Mouse (Mus musculus) midbrain, embryonic 14.5 days (tissue): ENCODE data around the gene Xlr3a. TPM values are rescaled to one million over a fixed set of nuclear protein-coding genes. Genes with fewer than 3 reads are reported as not detected.
"Not testable (repeated sequence)": the region's sequence is repeated elsewhere in the genome, so short reads cannot be mapped to it uniquely, and the experiment has no call there.

Experiments
- ATAC-seq: fragments of 200-750 bp; cut with Nextera tagmentation; 2 replicates; pipeline ENCODE4 v1.8.0; 2017; ENCODE audit warnings: moderate number of reproducible peaks, moderate library complexity; ENCODE audit not compliant: low FRiP score, low TSS enrichment
- DNase-seq: peaks from one replicate; pipeline ENCODE4 v3.0.0-alpha.2; 2015
- H3K27ac ChIP-seq: fragments of 300-500 bp; sonication (generic); replicated peaks from 2 replicates; pipeline ENCODE4 v1.5.1; 2014; ENCODE audit warnings: mild to moderate bottlenecking, low read depth, low read length, moderate library complexity
- H3K27me3 ChIP-seq: fragments of 300-500 bp; sonication (generic); 2 replicates; pipeline ENCODE4 v1.6.1; 2014; ENCODE audit warnings: low read length, control low read depth, mixed read lengths; ENCODE audit not compliant: control insufficient read depth, insufficient read depth
- H3K36me3 ChIP-seq: fragments of 300-500 bp; sonication (generic); 2 replicates; pipeline ENCODE4 v1.6.1; 2014; ENCODE audit warnings: low read length, control low read depth; ENCODE audit not compliant: control insufficient read depth, insufficient read depth
- H3K4me1 ChIP-seq: fragments of 300-500 bp; sonication (generic); 2 replicates; pipeline ENCODE4 v1.6.1; 2014; ENCODE audit warnings: mild to moderate bottlenecking, antibody characterized with exemption, low read length, control low read depth; ENCODE audit not compliant: control insufficient read depth, insufficient read depth
- H3K4me2 ChIP-seq: fragments of 300-500 bp; sonication (generic); 2 replicates; pipeline ENCODE4 v1.6.1; 2014; ENCODE audit warnings: mild to moderate bottlenecking, low read length, moderate library complexity
- H3K4me3 ChIP-seq: fragments of 300-500 bp; sonication (generic); replicated peaks from 2 replicates; pipeline ENCODE4 v1.5.1; 2014; ENCODE audit warnings: low read depth, low read length
- H3K9ac ChIP-seq: fragments of 300-500 bp; sonication (generic); replicated peaks from 2 replicates; pipeline ENCODE4 v1.6.1; 2014; ENCODE audit warnings: mild to moderate bottlenecking, low read length, moderate library complexity
- H3K9me3 ChIP-seq: fragments of 300-500 bp; sonication (generic); 2 replicates; pipeline ENCODE4 v1.6.1; 2016; ENCODE audit warnings: low read length, control low read depth, mixed read lengths; ENCODE audit not compliant: control insufficient read depth
- WGBS: fragments of 180-500 bp; shearing (Covaris S2); extraction: QIAGEN DNeasy Blood & Tissue Kit; methylation state at CpG from one replicate; pipeline ENCODE4 v1.1.7; 2014; 5-methylcytosine and 5-hydroxymethylcytosine counted together
- polyA plus RNA-seq: library from polyadenylated mRNA; unstranded; fragments of >200 nt; fragmentation: Nextera tagmentation; extraction: Ambion mirVana; gene quantifications from 2 replicates; pipeline ENCODE4 v1.2.1, GENCODE M21; 2014

The Xlr3a gene
- polyA plus RNA-seq: 2.9 and 4.7 TPM in 2 replicates

- not testable (repeated sequence) for H3K27ac ChIP-seq, H3K9me3 ChIP-seq, H3K9ac ChIP-seq, H3K27me3 ChIP-seq, H3K4me3 ChIP-seq, H3K4me2 ChIP-seq, H3K36me3 ChIP-seq, H3K4me1 ChIP-seq, ATAC-seq
- DNase-seq: peak; percentile 8
- 76% methylated on average over 13 of the region's 13 CpGs for WGBS
These were observed at the start of gene Xlr3a for GRCm38 (mm10) chrX:73096941-73097508. Xlr3a (minus strand) TSS chrX:73097095.

DNA sequence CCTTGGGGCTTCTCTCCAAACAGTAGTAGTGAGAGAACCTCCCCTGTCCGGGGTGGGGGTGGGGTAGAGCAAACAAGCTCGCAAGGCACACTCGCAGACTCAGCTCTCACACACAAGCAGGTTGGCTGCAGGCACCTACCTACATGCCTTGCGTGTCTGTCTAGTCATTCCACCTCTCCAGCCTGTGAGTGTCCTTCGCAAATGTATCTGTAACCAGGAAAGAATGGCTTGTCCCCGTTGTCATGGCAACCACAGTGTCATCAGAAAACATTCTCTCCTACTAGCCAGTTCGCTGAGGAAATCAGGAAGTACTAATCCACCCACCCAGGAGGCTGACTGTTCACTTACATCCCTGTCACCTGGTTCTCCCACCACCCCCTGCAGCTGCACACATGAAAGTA lies 46.3 kb upstream of the Xlr3a start:
- not testable (repeated sequence) for H3K4me1 ChIP-seq, H3K9me3 ChIP-seq, H3K4me3 ChIP-seq, H3K9ac ChIP-seq, H3K27ac ChIP-seq, DNase-seq, H3K4me2 ChIP-seq, H3K36me3 ChIP-seq, H3K27me3 ChIP-seq
- peak; percentile 58 for ATAC-seq
- WGBS: no CpG with 5 or more reads among the region's 7 CpGs

GRCm38 (mm10) chrX:73122859-73123829 lies 26.2 kb upstream of the Xlr3a start:
- H3K27ac ChIP-seq, H3K27me3 ChIP-seq, H3K9me3 ChIP-seq, H3K4me3 ChIP-seq, H3K4me1 ChIP-seq, H3K4me2 ChIP-seq, H3K9ac ChIP-seq, H3K36me3 ChIP-seq, DNase-seq: not testable (repeated sequence)
- ATAC-seq: peak; percentile 48; the same call in 1 of the 2 replicates
- no CpG with 5 or more reads among the region's 12 CpGs for WGBS

- no CpG with 5 or more reads among the region's 7 CpGs for WGBS
- H3K4me1 ChIP-seq, H3K9ac ChIP-seq, H3K36me3 ChIP-seq, H3K4me2 ChIP-seq, H3K9me3 ChIP-seq, ATAC-seq, H3K27ac ChIP-seq, DNase-seq, H3K27me3 ChIP-seq, H3K4me3 ChIP-seq: not testable (repeated sequence)
These were observed 19.9 kb upstream of the Xlr3a start, which contains the start of gene Gm14685 for GRCm38 (mm10) chrX:73116747-73117146. Gm14685 (plus strand) TSS chrX:73117047.

- not testable (repeated sequence) for DNase-seq, H3K4me1 ChIP-seq, H3K27me3 ChIP-seq, H3K27ac ChIP-seq, H3K9ac ChIP-seq, H3K9me3 ChIP-seq, H3K4me2 ChIP-seq, H3K36me3 ChIP-seq, ATAC-seq, H3K4me3 ChIP-seq
- WGBS: 83% methylated on average over 18 of the region's 19 CpGs
These were observed 14.4 kb downstream of the Xlr3a start, which contains the start of gene Xlr4a for GRCm38 (mm10) chrX:73082267-73083055. Xlr4a (minus strand) TSS chrX:73082478.

GRCm38 (mm10) chrX:73066765-73067312 lies 30.1 kb downstream of the Xlr3a start:
- H3K36me3 ChIP-seq, H3K4me2 ChIP-seq, H3K9me3 ChIP-seq, H3K4me3 ChIP-seq, H3K9ac ChIP-seq, H3K27me3 ChIP-seq, DNase-seq, ATAC-seq, H3K27ac ChIP-seq, H3K4me1 ChIP-seq: not testable (repeated sequence)
- no CpG with 5 or more reads among the region's 5 CpGs for WGBS

DNA sequence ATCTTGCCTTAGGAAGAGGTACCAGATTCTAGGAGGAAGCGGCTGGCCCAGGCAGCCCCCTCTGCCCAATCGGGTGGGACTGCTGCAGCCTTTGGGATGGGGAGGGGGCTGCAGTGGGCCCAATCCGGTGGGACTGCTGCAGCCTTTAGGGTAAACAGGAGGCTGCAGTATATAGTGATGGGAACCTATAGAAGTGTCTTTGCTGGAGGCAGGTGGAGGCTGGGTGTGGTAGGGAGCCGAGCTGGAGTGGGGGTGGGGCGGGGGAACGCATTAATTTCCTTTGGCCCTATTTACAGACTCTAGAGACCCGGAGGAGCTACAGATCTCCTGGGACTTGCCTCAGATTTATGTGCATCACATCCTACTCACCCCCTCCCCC lies 32.5 kb downstream of the Xlr3a start, which contains the start of gene Pnma3:
TSS of gene Pnma3 (plus strand) at position 373 of the 379 bp plus-strand sequence.
- no peaks in the 10 kb centered on the region for H3K36me3 ChIP-seq
- H3K4me1 ChIP-seq: no peaks in the 10 kb centered on the region
- ATAC-seq: peak; percentile 20; the same call in 1 of the 2 replicates
- H3K4me2 ChIP-seq: peak within 1 kb of the TSS; percentile 55
- no peak within 1 kb of the TSS; the same call in 1 of the 2 replicates for H3K27ac ChIP-seq
- H3K4me3 ChIP-seq: peak within 1 kb of the TSS; percentile 37
- no peaks in the 10 kb centered on the region for H3K9me3 ChIP-seq
- 40% methylated on average over 7 of the region's 7 CpGs for WGBS
- H3K9ac ChIP-seq: peak within 1 kb of the TSS; percentile 57; the same call in 1 of the 2 replicates
- peak; percentile 18 for DNase-seq
- no peaks in the 10 kb centered on the region for H3K27me3 ChIP-seq
